Mouse (Mus musculus) neural tube, embryonic 11.5 days (tissue): ENCODE data around the gene Prkcz. TPM values are rescaled to one million over a fixed set of nuclear protein-coding genes. Genes with fewer than 3 reads are reported as not detected.

Source experiments
- ATAC-seq: fragments of 200-750 bp; cut with Nextera tagmentation; 2 replicates; pipeline ENCODE4 v1.8.0; 2017; ENCODE audit warnings: moderate number of reproducible peaks, mild to moderate bottlenecking, moderate TSS enrichment, moderate library complexity; ENCODE audit not compliant: insufficient read depth, low FRiP score, low TSS enrichment
- DNase-seq: peaks from one replicate; pipeline ENCODE4 v3.0.0-alpha.2; 2015; ENCODE audit warnings: low spot score
- H3K27ac ChIP-seq: fragments of 300-500 bp; sonication (generic); 2 replicates; pipeline ENCODE4 v1.5.1; 2014; ENCODE audit warnings: low read depth, mild to moderate bottlenecking, low read length
- H3K27me3 ChIP-seq: fragments of 300-500 bp; sonication (generic); 2 replicates; pipeline ENCODE4 v1.6.1; 2014; ENCODE audit warnings: mild to moderate bottlenecking, low read length, mixed read lengths; ENCODE audit not compliant: control insufficient read depth, insufficient read depth
- H3K36me3 ChIP-seq: fragments of 300-500 bp; sonication (generic); 2 replicates; pipeline ENCODE4 v1.6.1; 2014; ENCODE audit warnings: mild to moderate bottlenecking, low read length, moderate library complexity, mixed read lengths; ENCODE audit not compliant: control insufficient read depth, insufficient read depth
- H3K4me1 ChIP-seq: fragments of 300-500 bp; sonication (generic); 2 replicates; pipeline ENCODE4 v1.6.1; 2014; ENCODE audit warnings: low read length, mixed read lengths; ENCODE audit not compliant: control insufficient read depth, insufficient read depth
- H3K4me2 ChIP-seq: fragments of 300-500 bp; sonication (generic); 2 replicates; pipeline ENCODE4 v1.6.1; 2014; ENCODE audit warnings: low read depth, mild to moderate bottlenecking, moderate library complexity
- H3K4me3 ChIP-seq: fragments of 300-500 bp; sonication (generic); 2 replicates; pipeline ENCODE4 v1.5.1; 2014; ENCODE audit warnings: low read depth, low read length
- H3K9ac ChIP-seq: fragments of 300-500 bp; sonication (generic); 2 replicates; pipeline ENCODE4 v1.6.1; 2014; ENCODE audit warnings: mild to moderate bottlenecking, low read length
- H3K9me3 ChIP-seq: fragments of 300-500 bp; sonication (generic); 2 replicates; pipeline ENCODE4 v1.6.1; 2016; ENCODE audit warnings: low read length; ENCODE audit not compliant: control insufficient read depth
- WGBS: fragments of 180-500 bp; shearing (Covaris S2); extraction: QIAGEN DNeasy Blood & Tissue Kit; methylation state at CpG from one replicate; pipeline ENCODE4 v1.1.7; 2014; 5-methylcytosine and 5-hydroxymethylcytosine counted together
- polyA plus RNA-seq: library from polyadenylated mRNA; unstranded; fragments of >200 nt; fragmentation: Nextera tagmentation; extraction: Ambion mirVana; gene quantifications from 2 replicates; pipeline ENCODE4 v1.2.1, GENCODE M21; 2014

Prkcz gene
- polyA plus RNA-seq, 1 experiment from 2014 or later = 22.7 TPM

DNA sequence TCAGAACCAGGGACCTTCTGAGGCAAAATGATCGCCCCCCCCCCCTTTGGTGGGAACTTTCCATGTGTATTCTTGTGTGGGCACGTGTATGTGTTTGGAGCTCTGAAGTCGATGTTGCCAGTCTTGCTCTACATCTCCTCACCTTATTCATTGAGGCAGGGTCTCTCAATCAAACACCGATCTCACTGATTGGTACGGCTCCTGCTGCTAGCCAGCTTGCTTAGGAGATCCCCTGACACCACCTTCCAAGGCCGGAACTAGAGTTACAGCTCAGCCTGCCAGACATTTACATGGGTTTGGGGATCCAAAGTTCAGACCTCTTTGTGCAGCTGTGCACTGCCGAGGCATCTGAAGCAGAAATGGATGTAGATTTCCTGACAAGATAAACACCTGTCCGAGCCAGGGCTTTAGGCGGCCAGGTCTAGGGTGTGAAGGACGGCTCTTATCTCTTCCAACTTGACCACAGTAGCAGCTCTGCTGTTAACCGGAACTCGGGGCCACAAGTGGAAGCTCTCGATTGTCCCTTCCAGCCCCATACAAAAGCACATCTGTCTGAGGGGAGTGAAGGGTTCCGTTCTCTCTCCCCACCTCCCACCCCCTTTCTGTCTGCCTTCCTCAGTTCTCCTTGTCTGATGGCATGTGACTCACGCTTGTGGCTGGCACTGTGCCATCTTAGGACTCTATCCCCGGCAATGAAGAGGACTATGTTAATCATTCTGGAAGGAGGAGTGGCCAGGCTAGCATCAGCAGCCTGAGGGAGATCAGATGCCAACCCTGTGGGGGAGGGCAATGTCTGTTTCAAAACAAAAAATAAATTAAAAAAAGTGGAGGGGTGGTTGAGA is 81.0 kb downstream of the Prkcz start:
- no peak overlapping the region for H3K4me3 ChIP-seq
- no peak overlapping the region for H3K27ac ChIP-seq
- H3K36me3 ChIP-seq = no peaks in the 10 kb centered on the region
- no peaks in the 10 kb centered on the region for H3K27me3 ChIP-seq
- ATAC-seq (no peak), DNase-seq (no peak)
- H3K4me2 ChIP-seq = no peak overlapping the region
- peaks cover 7% of the 10 kb centered on the region; the same call in 1 of the 2 replicates for H3K4me1 ChIP-seq
- H3K9me3 ChIP-seq = no peaks in the 10 kb centered on the region
- WGBS = 83% methylated on average over 16 of the region's 16 CpGs
- H3K9ac ChIP-seq = no peak overlapping the region

DNA sequence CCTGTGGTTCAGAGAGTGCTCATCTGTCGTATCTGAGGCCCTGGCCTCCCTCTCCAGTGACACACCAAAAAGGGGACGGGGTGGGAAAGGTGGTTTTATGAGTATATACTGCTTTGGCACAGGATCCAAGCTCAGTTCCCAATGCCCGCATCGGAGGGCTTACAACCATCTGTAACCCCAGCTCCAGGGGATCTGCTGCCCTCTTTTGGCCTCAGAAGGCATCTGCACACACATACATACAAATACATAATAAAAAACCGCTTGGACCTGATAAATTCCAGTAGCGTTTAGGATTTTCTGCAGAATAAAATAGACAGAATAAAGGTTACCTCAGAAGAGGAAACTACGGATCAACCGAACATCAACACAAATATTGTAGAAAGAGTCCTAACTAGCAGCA is 82.1 kb downstream of the Prkcz start:
- Histone ChIP-seq H3K9ac (no peak overlapping the region), H3K27me3 (no peaks in the 10 kb centered on the region), H3K9me3 (no peaks in the 10 kb centered on the region), H3K4me3 (no peak overlapping the region), H3K4me1 (peaks cover 6% of the 10 kb centered on the region; the same call in 1 of the 2 replicates), H3K4me2 (no peak overlapping the region), H3K36me3 (no peaks in the 10 kb centered on the region), H3K27ac (no peak overlapping the region)
- DNase-seq = no peak
- no peak for ATAC-seq
- WGBS = 86% methylated on average over 8 of the region's 8 CpGs

DNA sequence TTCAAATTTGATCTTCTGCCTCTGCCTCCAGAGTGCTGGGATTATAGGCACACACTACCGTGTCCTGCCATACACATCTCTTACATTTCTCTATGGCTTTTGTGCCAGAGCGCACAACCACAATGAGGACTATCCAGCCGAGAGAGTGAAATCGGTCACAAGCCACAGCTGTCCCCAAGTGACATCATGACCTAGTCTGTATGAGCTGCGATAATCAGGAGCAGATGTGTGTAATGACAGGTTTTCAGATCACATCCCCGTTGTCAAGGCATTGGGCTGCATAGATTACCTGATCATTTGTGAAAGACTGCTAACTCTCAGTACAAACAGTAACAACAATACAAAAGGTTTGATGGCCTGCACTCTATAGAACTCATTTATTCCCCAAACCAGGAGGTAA is 83.2 kb downstream of the Prkcz start:
- peaks cover 6% of the 10 kb centered on the region; the same call in 1 of the 2 replicates for H3K4me1 ChIP-seq
- DNase-seq = no peak
- H3K9ac ChIP-seq = no peak overlapping the region
- H3K27me3 ChIP-seq = no peaks in the 10 kb centered on the region
- H3K36me3 ChIP-seq = no peaks in the 10 kb centered on the region
- no peak overlapping the region for H3K4me3 ChIP-seq
- no peak overlapping the region for H3K27ac ChIP-seq
- 62% methylated on average over 6 of the region's 6 CpGs for WGBS
- no peaks in the 10 kb centered on the region for H3K9me3 ChIP-seq
- no peak for ATAC-seq
- H3K4me2 ChIP-seq = no peak overlapping the region

DNA sequence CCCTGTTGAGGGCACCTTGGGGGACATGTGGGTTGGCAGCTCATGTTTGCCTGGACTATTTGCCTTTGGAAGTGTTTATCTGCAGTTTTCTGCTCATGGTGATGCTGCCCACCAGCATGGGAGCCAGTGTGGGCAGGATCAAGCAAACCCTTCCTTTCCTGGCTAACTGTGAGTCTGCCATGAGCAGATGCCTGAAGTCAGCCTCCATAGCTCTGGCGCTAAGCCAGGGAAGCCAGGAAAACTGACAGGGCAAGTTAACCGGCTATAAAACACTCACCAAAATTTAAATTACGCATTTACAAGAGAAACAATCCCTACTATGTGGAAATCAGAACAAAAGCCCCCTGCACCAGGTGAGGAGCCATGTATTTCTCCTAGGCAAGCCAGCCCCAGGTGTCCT is 86.3 kb downstream of the Prkcz start:
- Histone ChIP-seq H3K4me2 (no peak overlapping the region), H3K36me3 (no peaks in the 10 kb centered on the region), H3K9ac (no peak overlapping the region), H3K4me1 (peaks cover 6% of the 10 kb centered on the region; the same call in 1 of the 2 replicates), H3K9me3 (no peaks in the 10 kb centered on the region), H3K27ac (no peak overlapping the region), H3K4me3 (no peak overlapping the region), H3K27me3 (no peaks in the 10 kb centered on the region)
- DNase-seq (no peak), ATAC-seq (no peak)
- WGBS = 57% methylated on average over 3 of the region's 3 CpGs

DNA sequence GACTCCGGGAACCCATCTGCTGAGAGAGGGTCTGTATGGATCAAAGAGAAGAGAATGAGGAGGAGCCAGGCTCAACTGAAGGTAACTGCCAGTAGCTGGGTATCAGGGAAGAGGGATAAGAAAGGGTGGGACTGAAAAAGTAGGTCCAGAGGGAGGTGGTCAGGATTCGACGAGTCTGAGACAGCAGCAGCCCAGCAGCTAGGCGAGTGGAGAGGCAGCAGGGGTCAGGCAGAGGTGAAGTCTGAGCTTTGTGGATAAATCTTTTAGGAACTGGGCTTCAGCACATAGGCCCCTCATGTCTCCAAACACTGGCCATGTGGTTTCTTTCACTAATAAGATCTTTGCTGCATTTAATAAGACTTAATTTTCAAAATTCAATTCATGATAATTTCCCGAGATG is 86.7 kb downstream of the Prkcz start:
- DNase-seq (no peak), ATAC-seq (no peak)
- H3K27me3 ChIP-seq = no peaks in the 10 kb centered on the region
- no peaks in the 10 kb centered on the region for H3K9me3 ChIP-seq
- H3K9ac ChIP-seq = no peak overlapping the region
- 56% methylated on average over 5 of the region's 5 CpGs for WGBS
- H3K4me1 ChIP-seq = peaks cover 6% of the 10 kb centered on the region; the same call in 1 of the 2 replicates
- no peak overlapping the region for H3K4me2 ChIP-seq
- no peak overlapping the region for H3K27ac ChIP-seq
- no peaks in the 10 kb centered on the region for H3K36me3 ChIP-seq
- no peak overlapping the region for H3K4me3 ChIP-seq

DNA sequence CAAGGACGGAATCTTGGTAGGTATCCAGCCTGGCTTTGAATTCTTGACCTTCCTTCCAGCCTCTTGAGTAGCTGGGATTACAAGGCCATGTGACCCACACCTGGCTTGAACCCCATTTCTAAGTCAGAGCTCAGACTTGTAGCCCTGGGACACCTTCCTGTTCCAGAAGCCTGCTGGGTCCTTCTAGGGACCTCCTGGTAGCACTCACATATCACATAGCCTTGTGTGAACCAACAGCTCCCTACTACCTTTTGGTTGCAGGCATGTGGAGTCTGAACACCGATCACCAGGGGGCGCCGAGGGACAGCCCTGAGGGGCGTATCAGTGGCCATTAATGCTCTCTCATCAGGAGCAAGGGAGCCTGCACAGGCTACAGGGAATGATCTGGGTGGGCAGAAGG is 92.8 kb downstream of the Prkcz start:
- Histone ChIP-seq H3K4me2 (no peak overlapping the region), H3K27ac (no peak overlapping the region), H3K4me3 (no peak overlapping the region), H3K9me3 (no peaks in the 10 kb centered on the region), H3K9ac (no peak overlapping the region), H3K27me3 (no peaks in the 10 kb centered on the region), H3K4me1 (no peaks in the 10 kb centered on the region), H3K36me3 (no peaks in the 10 kb centered on the region)
- ATAC-seq (no peak), DNase-seq (peak; percentile 63)
- WGBS = 48% methylated on average over 5 of the region's 5 CpGs

DNA sequence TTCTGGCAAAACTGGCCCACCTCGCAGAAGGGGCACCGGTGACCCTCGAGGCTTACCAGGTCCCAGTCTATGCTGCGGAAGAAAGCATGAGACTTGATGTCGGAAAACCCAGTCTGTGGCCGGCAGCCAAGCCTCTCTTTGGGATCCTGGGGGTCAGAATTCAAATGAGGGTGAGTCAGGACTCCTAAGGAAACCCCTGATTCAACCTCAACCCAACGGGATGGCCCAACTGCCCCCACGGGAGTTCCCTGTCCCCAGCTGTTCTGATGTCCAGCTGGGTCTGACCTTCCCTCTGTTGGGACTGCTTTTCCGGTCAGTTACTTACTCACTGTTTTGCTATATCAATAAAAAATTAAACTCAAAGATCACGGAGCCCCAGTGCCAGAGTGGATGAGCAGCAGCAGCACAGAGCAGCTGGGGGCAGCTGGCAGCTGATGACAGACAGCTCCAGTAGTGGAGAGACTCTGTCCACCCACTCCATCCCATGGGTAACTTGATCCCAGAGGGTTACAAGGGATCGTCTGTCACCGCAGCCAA is 93.5 kb downstream of the Prkcz start:
- H3K9me3 ChIP-seq = no peaks in the 10 kb centered on the region
- no peaks in the 10 kb centered on the region for H3K4me1 ChIP-seq
- no peak overlapping the region for H3K9ac ChIP-seq
- ATAC-seq (no peak), DNase-seq (no peak)
- H3K4me3 ChIP-seq = no peak overlapping the region
- H3K27me3 ChIP-seq = no peaks in the 10 kb centered on the region
- no peaks in the 10 kb centered on the region for H3K36me3 ChIP-seq
- H3K27ac ChIP-seq = no peak overlapping the region
- WGBS = 67% methylated on average over 12 of the region's 12 CpGs
- H3K4me2 ChIP-seq = no peak overlapping the region

DNA sequence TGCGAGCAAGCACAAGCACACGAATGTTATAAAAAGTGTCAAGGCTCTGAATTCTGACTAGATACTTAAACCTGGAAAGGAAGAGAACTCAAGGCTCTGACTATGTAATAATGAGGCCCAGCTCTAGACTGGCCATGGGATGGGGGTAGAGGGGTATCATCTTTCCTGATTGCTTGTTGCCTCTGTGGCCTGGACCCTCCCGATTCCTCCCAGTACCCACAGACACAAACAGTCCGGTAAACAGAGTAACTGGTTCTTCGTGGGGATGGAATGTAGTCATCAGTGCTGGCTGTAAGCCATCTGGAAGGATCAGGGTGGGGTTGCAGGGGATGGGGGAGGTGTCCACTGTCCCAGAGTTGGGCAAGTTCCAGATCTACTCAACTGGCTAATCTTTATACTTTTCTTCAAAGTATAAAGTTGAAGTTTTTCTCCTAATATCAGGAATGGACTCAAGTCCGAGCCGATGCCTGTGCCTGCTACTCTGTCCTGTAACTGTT is 94.1 kb downstream of the Prkcz start:
- no peaks in the 10 kb centered on the region for H3K27me3 ChIP-seq
- no peak overlapping the region for H3K4me2 ChIP-seq
- WGBS = 83% methylated on average over 7 of the region's 7 CpGs
- no peak for DNase-seq
- H3K9me3 ChIP-seq = no peaks in the 10 kb centered on the region
- ATAC-seq = no peak
- no peak overlapping the region for H3K9ac ChIP-seq
- H3K4me1 ChIP-seq = no peaks in the 10 kb centered on the region
- H3K36me3 ChIP-seq = no peaks in the 10 kb centered on the region
- no peak overlapping the region for H3K27ac ChIP-seq
- no peak overlapping the region for H3K4me3 ChIP-seq
